Comparison of ENCODE assay signal across 17 mouse cellular contexts in genomic region chr5:114970824-114971227, GRCm38 (mm10). TPM values are rescaled to one million over a fixed set of nuclear protein-coding genes. Genes with fewer than 3 reads are reported as not detected.
DNase-seq lines count a peak whose midpoint lies in the region; ATAC-seq and TF ChIP-seq lines count a peak whose summit lies in the region.
"Had no signal": no experiment of that assay in that cellular context is flagged by ENCODE, and none has a peak within 500 bp of the region (broad histone marks: within the 10 kb centered on the region; RNA-seq: fewer than 3 reads in every experiment).

Hnf1a (minus strand) TSS chr5:114971094.

- peak; percentile 42; the same call in 1 of the 2 replicates for TF ChIP-seq POLR2A in liver, adult 2 months (IDR thresholded peaks at IDR 0.05; ENCODE audit: extremely low read depth, insufficient read depth, low read length)

- peak within 1 kb of the TSS; percentile 45 for H3K4me2 ChIP-seq in stomach, postnatal 0 days (replicated peaks; ENCODE audit: low read depth)
- H3K4me2 ChIP-seq: lung, embryonic 15.5 days; midbrain, embryonic 12.5 days; neural tube, embryonic 12.5 days had no signal

- peak within 1 kb of the TSS; percentile 54 for H3K4me3 ChIP-seq in erythroblast, embryonic 14.5 days (replicated peaks)
- peak within 1 kb of the TSS; percentile 85 for H3K4me3 ChIP-seq in liver, adult 2 months (ENCODE audit: insufficient read depth, low read depth, low read length)
- H3K4me3 ChIP-seq in stomach, postnatal 0 days (ENCODE audit: low read depth, low read length), result peak within 1 kb of the TSS; percentile 29
- H3K4me3 ChIP-seq: lung, embryonic 15.5 days; midbrain, embryonic 12.5 days; neural tube, embryonic 12.5 days had no signal

- H3K9ac ChIP-seq in liver, adult 2 months (ENCODE audit: low read depth, low read length), result peak within 1 kb of the TSS; percentile 95
- H3K9ac ChIP-seq in stomach, postnatal 0 days (ENCODE audit: low read length), result peak within 1 kb of the TSS; percentile 65
- H3K9ac ChIP-seq: lung, embryonic 15.5 days; midbrain, embryonic 12.5 days; neural tube, embryonic 12.5 days had no signal

- peak; percentile 83 for DNase-seq in kidney, adult 9 months
- DNase-seq in liver, adult 2 months (ENCODE audit: extremely low read depth, low read depth, low spot score), result peak; percentile 96
- peak; percentile 84 for DNase-seq in stomach, postnatal 0 days (ENCODE audit: low spot score)
- DNase-seq in cerebellum, adult 9-10 months, result no peak
- DNase-seq in left cerebral cortex, adult 18-20 months (ENCODE audit: low spot score in 2 of 2), result no peak
- DNase-seq: cerebellum, postnatal 14 days; right cerebral cortex, adult 18-20 months had no signal

- TF ChIP-seq EP300 in stomach, postnatal 0 days (optimal IDR thresholded peaks at IDR 0.05), result no peak

- no peak for TF ChIP-seq CTCF in liver, adult 2 months (IDR thresholded peaks at IDR 0.05; ENCODE audit: low read depth, low read length)
- TF ChIP-seq CTCF in stomach, postnatal 0 days (IDR thresholded peaks at IDR 0.05; ENCODE audit: low read depth), result no peak

- no peaks in the 10 kb centered on the region for H3K9me3 ChIP-seq in erythroblast, embryonic 14.5 days (ENCODE audit: control insufficient read depth, low read length)
- H3K9me3 ChIP-seq in stomach, postnatal 0 days (ENCODE audit: control insufficient read depth, low read length), result no peaks in the 10 kb centered on the region
- H3K9me3 ChIP-seq: G1E; lung, embryonic 15.5 days; midbrain, embryonic 12.5 days; neural tube, embryonic 12.5 days had no signal

- H3K36me3 ChIP-seq in erythroblast, embryonic 14.5 days (ENCODE audit: control insufficient read depth), result no peaks in the 10 kb centered on the region; the same call in 1 of the 2 replicates
- peaks cover 6% of the 10 kb centered on the region; the same call in 1 of the 2 replicates for H3K36me3 ChIP-seq in liver, adult 2 months (ENCODE audit: control insufficient read depth, insufficient read depth, low read length)
- no peaks in the 10 kb centered on the region for H3K36me3 ChIP-seq in stomach, postnatal 0 days (ENCODE audit: control insufficient read depth, insufficient read depth, low read length)
- H3K36me3 ChIP-seq: G1E; lung, embryonic 15.5 days; midbrain, embryonic 12.5 days; neural tube, embryonic 12.5 days had no signal

- WGBS in liver, adult 2 months, result 19% methylated on average over 17 of the region's 17 CpGs
- WGBS in stomach, postnatal 0 days, result 50% methylated on average over 17 of the region's 17 CpGs

- H3K27ac ChIP-seq in liver, adult 2 months (replicated peaks; ENCODE audit: insufficient read depth, low read depth, low read length), result peak within 1 kb of the TSS; percentile 99
- peak within 1 kb of the TSS; percentile 89 for H3K27ac ChIP-seq in stomach, postnatal 0 days (replicated peaks)
- H3K27ac ChIP-seq: lung, embryonic 15.5 days; midbrain, embryonic 12.5 days; neural tube, embryonic 12.5 days had no signal

- peaks cover 31% of the 10 kb centered on the region; the same call in 1 of the 2 replicates for H3K79me2 ChIP-seq in liver, adult 2 months (ENCODE audit: control insufficient read depth, insufficient read depth, low read length)

- peaks cover 23% of the 10 kb centered on the region for H3K27me3 ChIP-seq in erythroblast, embryonic 14.5 days (ENCODE audit: control insufficient read depth)
- no peaks in the 10 kb centered on the region for H3K27me3 ChIP-seq in liver, adult 2 months (ENCODE audit: control insufficient read depth, insufficient read depth, low read length)
- H3K27me3 ChIP-seq in stomach, postnatal 0 days (ENCODE audit: control insufficient read depth, insufficient read depth, low read length), result no peaks in the 10 kb centered on the region

- ATAC-seq in erythroblast, adult 5-6 weeks (replicated peaks; ENCODE audit: low FRiP score, poor library complexity, severe bottlenecking), result no peak
- ATAC-seq in stomach, postnatal 0 days (ENCODE audit: low FRiP score, low TSS enrichment), result peak; percentile 80
- no peak for ATAC-seq in monocyte, adult 5-6 weeks (replicated peaks; ENCODE audit: insufficient number of reproducible peaks, low FRiP score, low TSS enrichment, poor library complexity, severe bottlenecking)

- H3K4me1 ChIP-seq in erythroblast, embryonic 14.5 days (ENCODE audit: control insufficient read depth), result no peaks in the 10 kb centered on the region; the same call in 1 of the 2 replicates
- H3K4me1 ChIP-seq in liver, adult 2 months (ENCODE audit: control insufficient read depth, insufficient read depth, low read length), result peaks cover 31% of the 10 kb centered on the region
- H3K4me1 ChIP-seq in stomach, postnatal 0 days (replicated peaks; ENCODE audit: control insufficient read depth, insufficient read depth), result no peaks in the 10 kb centered on the region

RNA-seq across cellular contexts. Expression of gene Hnf1a, which starts in this region (rescaled TPM):
- 0.03 and 0.14 TPM in 2 replicates for polyA plus RNA-seq in erythroblast, embryonic 14.5 days (2012)
- not detected in 2 replicates for total RNA-seq in erythroblast, adult 5-6 weeks (2015; ENCODE audit: low replicate concordance)
- not detected in 2 replicates for total RNA-seq in erythroblast, adult 5-6 weeks (2017; ENCODE audit: low replicate concordance)
- 6.1 and 9.3 TPM in 2 replicates for total RNA-seq in liver, adult 2 months (2014; rRNA removed)
- 13.5 and 19.2 TPM in 2 replicates for polyA plus RNA-seq in liver, adult 2 months (2012; rRNA removed)
- 5.4 and 5.7 TPM in 2 replicates for polyA plus RNA-seq in stomach, postnatal 0 days (2015; fragmentation: Nextera tagmentation; extraction: Ambion mirVana)
- not detected in 3 replicates for total RNA-seq in monocyte, adult 5-6 weeks (2017)
- not detected for total RNA-seq in left cerebral cortex, adult 18-20 months (2021)
- total RNA-seq: gastrocnemius, postnatal 4 days; heart, postnatal 25 days; left cerebral cortex, postnatal 10 days had no signal
- polyA plus RNA-seq: G1E had no signal

Comparison
In these comparisons a context has a peak if more than half of its experiments do, and no peak if none do; other contexts are left out.
1. H3K4me3 ChIP-seq: peak in every context shown above with its lines; median percentile 85 in liver, adult 2 months; 54 in erythroblast, embryonic 14.5 days; 29 in stomach, postnatal 0 days.
2. DNase-seq: peak in kidney, adult 9 months (single experiment), liver, adult 2 months (single experiment) and stomach, postnatal 0 days (single experiment); none in cerebellum, adult 9-10 months (single experiment) and left cerebral cortex, adult 18-20 months (0 of 2).